Mouse (Mus musculus) thymus, postnatal 36 days (tissue): ENCODE measurements at regions not wholly inside any gene's neighbourhood (a gene's known extent, or its start where the extent isn't known, plus 50 kb on each side); places are given as distances from the start of the nearest gene placed in this dataset.

Source experiments
- DNase-seq, 2 experiments: peaks; one replicate each; pipeline ENCODE4 v3.0.0; 2022; ENCODE audit warnings: mixed read lengths in 2 of 2

GRCm38 (mm10) chr1:61437603-61438002 is 201.0 kb upstream of the Pard3b start:
- DNase-seq: no peak

DNA sequence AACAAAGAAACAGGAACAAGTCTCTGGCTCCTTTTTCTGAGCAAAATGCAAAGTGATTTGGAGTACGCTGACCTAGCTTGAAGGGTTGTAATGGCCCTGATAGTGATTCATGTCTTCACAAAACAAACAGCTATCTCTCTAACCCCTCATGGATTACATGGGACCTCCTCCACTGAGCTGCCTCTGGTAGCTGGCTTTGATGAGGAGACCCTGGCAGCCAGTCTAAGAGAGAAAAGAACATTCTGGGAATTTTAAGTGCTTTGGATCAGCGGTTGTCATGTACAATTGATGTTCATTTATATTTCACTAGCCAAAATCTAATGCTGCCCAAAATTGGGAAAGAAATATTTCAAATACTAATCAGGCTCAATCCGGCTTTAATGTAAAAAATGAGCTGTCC is 177.2 kb upstream of the Pard3b start:
- no peak for DNase-seq

GRCm38 (mm10) chr1:61470617-61471214 is 167.9 kb upstream of the Pard3b start:
- DNase-seq: no peak

GRCm38 (mm10) chr1:61471779-61472578 is 166.6 kb upstream of the Pard3b start:
- no peak for DNase-seq

DNA sequence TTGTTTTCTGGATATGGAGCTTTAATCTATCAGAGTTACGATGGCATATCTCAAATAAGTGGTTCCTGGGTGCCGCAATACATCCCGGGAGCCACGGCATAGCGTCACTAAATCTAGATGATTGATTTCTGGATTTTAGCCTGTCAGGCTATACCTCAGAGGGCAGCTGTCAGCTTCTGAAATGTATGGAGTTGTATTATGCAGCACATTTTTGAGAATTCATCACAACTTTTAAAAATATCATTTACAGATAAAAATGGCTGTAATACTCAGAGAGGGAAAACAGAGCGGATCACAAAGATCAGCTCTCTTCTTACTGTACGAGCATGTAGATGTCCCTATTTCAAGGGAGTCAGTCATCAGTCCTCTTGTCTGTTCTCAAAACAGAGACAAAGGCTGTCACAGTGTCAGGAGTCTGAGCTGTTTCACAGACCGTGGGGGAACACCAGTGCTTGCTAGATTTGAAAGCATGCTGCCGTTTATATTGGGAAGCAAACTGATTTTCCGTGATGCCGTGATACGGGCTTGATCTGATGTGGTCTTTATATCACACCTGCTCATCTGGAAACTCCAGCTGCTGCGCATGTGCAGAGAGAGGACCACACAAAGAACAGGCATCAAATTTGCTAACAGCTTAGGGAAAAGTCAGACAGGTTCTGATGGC is 165.9 kb upstream of the Pard3b start:
- no peak for DNase-seq

GRCm38 (mm10) chr1:61485459-61485858 is 153.2 kb upstream of the Pard3b start:
- DNase-seq: no peak

- DNase-seq: no peak
Measured at GRCm38 (mm10) chr1:61524886-61525285, 113.7 kb upstream of the Pard3b start.

DNA sequence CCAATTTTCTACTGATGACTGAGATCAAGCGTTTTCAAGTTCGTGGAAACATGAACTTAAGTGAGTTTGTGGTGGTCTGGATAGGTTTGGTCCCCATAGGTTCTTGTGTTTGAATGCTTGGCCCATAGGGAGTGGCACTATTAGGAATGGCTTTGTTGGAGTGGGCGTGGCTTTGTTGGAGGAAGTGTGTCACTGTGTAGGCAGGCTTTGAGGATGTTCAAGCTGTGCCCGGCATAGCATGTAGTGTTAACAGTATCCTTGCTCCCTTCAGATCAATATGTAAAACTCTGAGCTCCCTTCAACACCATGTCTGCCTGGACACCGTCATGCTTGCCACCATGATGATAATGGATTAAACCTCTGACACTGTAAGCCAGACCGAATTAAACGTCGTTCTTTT is 112.7 kb upstream of the Pard3b start:
- no peak for DNase-seq

DNA sequence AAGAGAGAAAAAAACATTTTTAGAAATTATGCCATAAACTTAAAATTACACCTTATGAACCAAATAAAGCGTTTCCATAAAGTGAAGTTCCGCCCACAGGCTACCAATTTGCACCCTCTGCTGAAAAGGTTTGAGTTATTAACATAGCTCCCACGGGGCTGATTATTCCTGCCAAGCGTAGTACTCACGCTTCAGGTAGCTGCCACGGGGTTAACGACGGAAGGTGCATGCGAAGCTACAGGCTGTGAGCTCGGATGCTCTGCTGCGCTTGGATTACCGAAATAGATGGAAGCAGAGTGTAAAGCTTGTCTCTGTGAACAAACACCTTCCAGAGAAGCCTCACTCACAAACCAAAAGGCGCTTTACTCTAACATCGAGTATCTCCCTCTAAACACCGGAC is 109.9 kb upstream of the Pard3b start:
- no peak for DNase-seq

DNA sequence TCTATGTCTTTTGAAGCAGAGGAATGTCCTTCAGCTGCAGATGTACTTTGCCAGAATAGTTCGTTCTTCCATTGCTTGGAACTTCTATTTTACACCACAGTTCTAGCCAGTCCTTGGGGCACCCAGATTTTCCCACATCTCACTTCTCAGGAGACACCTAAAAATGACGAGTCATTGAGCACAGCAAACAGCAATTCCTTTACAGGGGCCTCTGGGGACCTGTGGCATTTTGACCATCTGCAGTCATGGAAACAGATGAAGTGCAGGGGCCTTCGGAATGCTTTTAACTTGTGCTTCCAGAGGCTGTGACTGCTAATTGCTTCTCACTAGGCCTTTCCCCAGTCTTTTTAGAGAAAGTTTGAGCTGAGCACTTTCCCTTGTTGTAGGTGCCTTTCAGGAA is 108.5 kb upstream of the Pard3b start:
- no peak for DNase-seq

DNA sequence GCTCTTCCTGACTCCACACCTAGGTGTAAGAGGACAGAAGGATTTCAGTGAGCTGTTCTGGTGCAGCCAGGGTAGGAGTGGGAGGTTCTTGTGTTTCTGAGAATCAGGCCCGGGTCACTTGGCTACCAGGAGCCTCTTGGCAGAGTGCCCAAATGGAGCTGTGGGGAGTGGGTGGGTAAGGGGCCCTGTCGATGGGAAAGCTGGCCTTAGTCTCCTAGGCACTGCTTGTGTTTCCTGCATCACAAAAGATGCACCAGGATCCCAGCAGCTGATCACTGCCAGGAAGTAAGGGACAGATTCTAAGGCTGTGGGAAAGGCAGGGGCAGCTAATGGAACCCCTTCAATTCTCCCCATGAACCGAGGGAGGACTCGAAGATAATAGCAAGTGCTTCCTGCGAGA is 107.1 kb upstream of the Pard3b start:
- DNase-seq: no peak

GRCm38 (mm10) chr1:61540081-61540480 is 98.5 kb upstream of the Pard3b start:
- DNase-seq: no peak

- DNase-seq: no peak
Measured at GRCm38 (mm10) chr1:61541166-61541565, 97.5 kb upstream of the Pard3b start.

DNA sequence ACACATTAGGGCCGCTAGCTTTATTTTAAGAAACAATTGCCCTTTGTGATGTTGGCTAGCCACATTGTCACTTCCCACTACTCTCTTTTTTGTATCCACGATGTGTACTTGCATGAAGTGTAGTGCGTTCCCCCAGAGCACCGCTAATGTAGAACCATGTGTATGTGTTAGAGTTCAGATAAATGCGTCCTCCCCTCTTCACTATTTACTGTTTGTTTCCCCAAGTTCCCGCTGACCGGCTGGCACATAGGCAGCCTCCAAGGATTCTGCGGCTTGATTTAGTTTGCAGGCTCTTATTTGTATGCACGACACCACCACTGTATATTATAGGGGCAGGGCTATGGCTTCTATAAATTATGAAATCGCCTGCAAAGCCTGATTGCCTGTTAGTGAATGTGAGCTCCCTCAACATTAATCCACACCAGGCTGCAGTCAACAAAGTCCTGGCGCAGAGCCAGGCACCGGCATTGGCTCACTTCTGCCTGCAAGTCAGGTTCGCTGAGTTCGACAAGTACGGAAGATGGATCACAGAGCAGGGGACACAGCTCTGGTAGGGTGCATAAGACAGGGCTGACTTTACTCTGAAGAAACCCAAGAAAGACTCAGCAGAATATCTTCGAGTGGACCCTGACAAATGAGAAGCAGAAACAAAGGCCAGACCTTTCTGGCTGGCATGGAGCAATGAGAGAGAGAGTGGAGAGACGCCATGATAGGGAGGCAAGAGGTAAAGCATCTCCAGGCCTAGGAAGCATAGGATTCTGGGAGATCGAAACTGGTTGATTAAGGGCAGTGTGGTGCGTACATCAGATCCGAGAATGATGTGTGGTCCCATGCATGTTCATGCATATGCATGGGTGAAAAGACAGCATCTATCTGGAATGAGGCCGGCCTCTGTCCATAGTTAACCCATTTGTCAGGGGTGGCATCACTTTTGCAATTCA is 85.8 kb upstream of the Pard3b start:
- no peak for DNase-seq

DNA sequence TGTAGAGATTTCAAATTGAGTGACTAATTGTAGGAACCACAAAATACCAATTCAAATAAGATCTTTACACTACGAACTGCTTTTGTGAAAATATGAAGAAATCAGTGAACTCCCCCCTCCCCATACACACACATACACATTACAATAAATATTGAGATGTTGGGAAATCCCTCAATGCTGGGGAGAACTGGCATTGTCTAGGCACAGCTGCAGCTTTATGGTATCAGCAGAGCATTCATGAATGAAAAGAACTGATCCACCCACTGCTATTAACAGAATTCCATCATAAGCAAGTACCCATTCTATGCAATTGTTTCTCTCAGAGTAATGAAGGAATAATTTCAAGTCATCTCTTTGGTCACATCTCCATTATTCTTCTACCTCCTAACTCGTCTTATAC is 79.1 kb upstream of the Pard3b start:
- DNase-seq: no peak

GRCm38 (mm10) chr1:61562091-61562490 is 76.5 kb upstream of the Pard3b start:
- no peak for DNase-seq

DNA sequence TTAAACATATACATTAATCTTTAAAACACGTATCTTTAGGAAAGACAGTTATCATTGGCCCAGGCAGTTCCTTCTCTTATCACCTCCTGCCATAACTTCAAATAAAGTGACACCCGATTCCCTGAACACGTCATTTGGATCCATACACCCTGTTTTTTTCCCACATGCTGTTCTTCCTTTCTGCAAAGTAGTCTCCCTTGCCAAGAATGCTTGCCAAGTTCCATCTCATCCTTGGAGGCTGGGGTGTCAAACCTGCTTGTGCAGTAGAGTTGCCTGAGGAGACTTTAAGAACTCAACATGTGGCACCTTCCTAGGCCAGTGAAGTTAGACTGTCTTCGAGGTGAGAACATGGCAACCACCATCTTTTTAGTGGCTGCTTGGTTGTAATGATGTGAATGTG is 73.2 kb upstream of the Pard3b start:
- DNase-seq: no peak

- no peak for DNase-seq
Measured at GRCm38 (mm10) chr1:61574276-61574675, 64.3 kb upstream of the Pard3b start.

DNA sequence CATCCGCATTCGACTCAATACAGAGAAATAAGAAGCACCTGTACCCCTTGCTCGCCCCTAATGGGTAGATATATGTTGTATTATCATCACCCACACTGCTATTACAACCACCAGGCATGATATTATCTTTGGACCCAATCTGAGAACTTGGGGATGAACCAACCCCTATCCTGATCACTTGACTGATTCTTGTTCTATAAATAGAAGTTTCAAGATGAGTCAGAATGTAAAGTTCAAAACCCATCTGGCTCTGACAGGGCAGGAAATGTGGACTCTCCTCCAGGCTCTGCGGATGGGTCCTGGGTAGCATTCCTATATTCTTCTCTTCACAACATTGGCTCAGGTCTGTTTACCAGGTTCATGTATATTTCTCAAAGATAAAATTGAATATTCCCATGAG is 61.9 kb upstream of the Pard3b start:
- no peak for DNase-seq

GRCm38 (mm10) chr1:61587251-61587650 is 51.4 kb upstream of the Pard3b start:
- no peak for DNase-seq
